Mouse (Mus musculus) heart, adult 2 months (tissue): Measurements from ENCODE around the gene Gsg1l.

Experiments
- CTCF ChIP-seq: fragments of 200-600 bp; IDR thresholded peaks from 2 replicates; pipeline ENCODE4 v1.8.1; 2022; ENCODE audit warnings: antibody characterized with exemption, mild to moderate bottlenecking, moderate library complexity
- EP300 ChIP-seq: fragments of 200-500 bp; IDR thresholded peaks from 2 replicates; pipeline ENCODE4 v1.6.1; 2011; ENCODE audit warnings: low read depth, low read length, control low read depth; ENCODE audit not compliant: insufficient read depth
- POLR2A ChIP-seq: fragments of 200-500 bp; IDR thresholded peaks from 2 replicates; pipeline ENCODE4 v1.6.1; 2011; ENCODE audit warnings: mild to moderate bottlenecking, low read depth, low read length, control low read depth; ENCODE audit not compliant: insufficient read depth

DNA sequence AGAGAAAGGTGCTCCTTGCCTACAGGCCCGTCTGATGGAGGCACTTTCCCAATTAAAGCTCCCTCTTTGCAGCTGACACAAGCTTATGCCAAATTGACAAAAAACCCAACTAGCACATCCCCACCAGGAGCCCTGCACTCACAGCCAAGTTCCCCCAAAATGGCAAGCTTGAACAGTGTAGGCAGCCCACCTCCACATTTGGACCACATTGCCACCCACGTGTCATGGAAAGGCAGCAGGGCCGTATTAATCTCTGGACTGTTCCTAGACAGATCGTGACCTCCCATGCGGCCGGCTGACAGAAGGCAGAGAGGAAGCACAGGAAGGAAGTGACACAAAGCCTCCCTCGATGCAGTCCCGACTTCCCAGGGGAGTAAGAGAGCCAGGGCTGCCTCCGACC lies 7.2 kb downstream of the Gsg1l start:
- no peak for TF ChIP-seq CTCF
- no peak for TF ChIP-seq POLR2A
- no peak for TF ChIP-seq EP300
